Mouse (Mus musculus): ENCODE data around the gene 4933425L06Rik. TPM values are rescaled to one million over a fixed set of nuclear protein-coding genes. Genes with fewer than 3 reads are reported as not detected.
A peak's percentile ranks its signal among the peaks of the same experiment; 100 is the strongest.

Gene 4933425L06Rik
- not detected in 2 replicates for polyA plus RNA-seq (2014; fragmentation: Nextera tagmentation; extraction: Ambion mirVana)

GRCm38 (mm10) chr13:105081862-105082261 is at the start of gene 4933425L06Rik:
Gene 4933425L06Rik (plus strand): TSS chr13:105082122.
- no peak within 1 kb of the TSS for H3K4me3 ChIP-seq (ENCODE audit: low read depth, low read length)
- no peak for DNase-seq (ENCODE audit: low spot score)
- WGBS: 87% methylated on average over 10 of the region's 10 CpGs
- ATAC-seq: no peak
- H3K4me1 ChIP-seq (ENCODE audit: control insufficient read depth, insufficient read depth, low read length): no peaks in the 10 kb centered on the region
- H3K9ac ChIP-seq (ENCODE audit: low read length): no peak within 1 kb of the TSS
- no peak within 1 kb of the TSS for H3K4me2 ChIP-seq (ENCODE audit: low read length)
- H3K27ac ChIP-seq (ENCODE audit: low read depth, low read length): no peak within 1 kb of the TSS
- H3K36me3 ChIP-seq (ENCODE audit: control insufficient read depth, insufficient read depth, low read length): no peaks in the 10 kb centered on the region
- no peaks in the 10 kb centered on the region for H3K9me3 ChIP-seq (replicated peaks; ENCODE audit: control insufficient read depth, low read length)
- H3K27me3 ChIP-seq (replicated peaks; ENCODE audit: control insufficient read depth, insufficient read depth, low read length): no peaks in the 10 kb centered on the region

- H3K27me3 ChIP-seq (replicated peaks; ENCODE audit: control insufficient read depth, insufficient read depth, low read length): no peaks in the 10 kb centered on the region
- no peak overlapping the region for H3K4me3 ChIP-seq (ENCODE audit: low read depth, low read length)
- 87% methylated on average over 12 of the region's 12 CpGs for WGBS
- DNase-seq (ENCODE audit: low spot score) (no peak), ATAC-seq (no peak)
- no peak overlapping the region for H3K9ac ChIP-seq (ENCODE audit: low read length)
- no peaks in the 10 kb centered on the region for H3K9me3 ChIP-seq (replicated peaks; ENCODE audit: control insufficient read depth, low read length)
- no peaks in the 10 kb centered on the region for H3K36me3 ChIP-seq (ENCODE audit: control insufficient read depth, insufficient read depth, low read length)
- no peaks in the 10 kb centered on the region for H3K4me1 ChIP-seq (ENCODE audit: control insufficient read depth, insufficient read depth, low read length)
- no peak overlapping the region for H3K4me2 ChIP-seq (ENCODE audit: low read length)
- no peak overlapping the region for H3K27ac ChIP-seq (ENCODE audit: low read depth, low read length)
Observed at GRCm38 (mm10) chr13:105037816-105038215, 44.1 kb upstream of the 4933425L06Rik start.

- ATAC-seq: no peak
- Histone ChIP-seq H3K27ac (ENCODE audit: low read depth, low read length) (no peak overlapping the region), H3K27me3 (replicated peaks; ENCODE audit: control insufficient read depth, insufficient read depth, low read length) (no peaks in the 10 kb centered on the region), H3K9me3 (replicated peaks; ENCODE audit: control insufficient read depth, low read length) (no peaks in the 10 kb centered on the region), H3K4me3 (ENCODE audit: low read depth, low read length) (no peak overlapping the region), H3K4me2 (ENCODE audit: low read length) (no peak overlapping the region), H3K9ac (ENCODE audit: low read length) (no peak overlapping the region), H3K36me3 (ENCODE audit: control insufficient read depth, insufficient read depth, low read length) (no peaks in the 10 kb centered on the region), H3K4me1 (ENCODE audit: control insufficient read depth, insufficient read depth, low read length) (no peaks in the 10 kb centered on the region)
- WGBS: 73% methylated on average over 5 of the region's 5 CpGs
- DNase-seq (ENCODE audit: low spot score): no peak
Observed at GRCm38 (mm10) chr13:105038334-105038733, 43.6 kb upstream of the 4933425L06Rik start.

GRCm38 (mm10) chr13:105043882-105044281 is 38.0 kb upstream of the 4933425L06Rik start:
- Histone ChIP-seq H3K4me1 (ENCODE audit: control insufficient read depth, insufficient read depth, low read length) (no peaks in the 10 kb centered on the region; the same call in 1 of the 2 replicates), H3K36me3 (ENCODE audit: control insufficient read depth, insufficient read depth, low read length) (no peaks in the 10 kb centered on the region), H3K4me2 (ENCODE audit: low read length) (no peak overlapping the region), H3K27ac (ENCODE audit: low read depth, low read length) (no peak overlapping the region), H3K4me3 (ENCODE audit: low read depth, low read length) (no peak overlapping the region), H3K9ac (ENCODE audit: low read length) (no peak overlapping the region), H3K9me3 (replicated peaks; ENCODE audit: control insufficient read depth, low read length) (no peaks in the 10 kb centered on the region), H3K27me3 (replicated peaks; ENCODE audit: control insufficient read depth, insufficient read depth, low read length) (no peaks in the 10 kb centered on the region)
- DNase-seq (ENCODE audit: low spot score) (no peak), ATAC-seq (no peak)
- WGBS: 37% methylated on average over 3 of the region's 3 CpGs

GRCm38 (mm10) chr13:105047377-105047776 is 34.5 kb upstream of the 4933425L06Rik start:
- Histone ChIP-seq H3K27me3 (replicated peaks; ENCODE audit: control insufficient read depth, insufficient read depth, low read length) (no peaks in the 10 kb centered on the region), H3K4me2 (ENCODE audit: low read length) (no peak overlapping the region), H3K4me3 (ENCODE audit: low read depth, low read length) (no peak overlapping the region), H3K27ac (ENCODE audit: low read depth, low read length) (no peak overlapping the region), H3K4me1 (ENCODE audit: control insufficient read depth, insufficient read depth, low read length) (no peaks in the 10 kb centered on the region; the same call in 1 of the 2 replicates), H3K9me3 (replicated peaks; ENCODE audit: control insufficient read depth, low read length) (no peaks in the 10 kb centered on the region), H3K9ac (ENCODE audit: low read length) (no peak overlapping the region), H3K36me3 (ENCODE audit: control insufficient read depth, insufficient read depth, low read length) (no peaks in the 10 kb centered on the region)
- DNase-seq (ENCODE audit: low spot score): no peak
- ATAC-seq: peak; percentile 44; the same call in 1 of the 2 replicates
- WGBS: 71% methylated on average over 9 of the region's 9 CpGs

GRCm38 (mm10) chr13:105048662-105049061 is 33.3 kb upstream of the 4933425L06Rik start:
- Histone ChIP-seq H3K36me3 (ENCODE audit: control insufficient read depth, insufficient read depth, low read length) (no peaks in the 10 kb centered on the region), H3K4me2 (ENCODE audit: low read length) (no peak overlapping the region), H3K4me3 (ENCODE audit: low read depth, low read length) (no peak overlapping the region), H3K9ac (ENCODE audit: low read length) (no peak overlapping the region), H3K9me3 (replicated peaks; ENCODE audit: control insufficient read depth, low read length) (no peaks in the 10 kb centered on the region), H3K27ac (ENCODE audit: low read depth, low read length) (no peak overlapping the region), H3K4me1 (ENCODE audit: control insufficient read depth, insufficient read depth, low read length) (peaks cover 9% of the 10 kb centered on the region), H3K27me3 (replicated peaks; ENCODE audit: control insufficient read depth, insufficient read depth, low read length) (no peaks in the 10 kb centered on the region)
- ATAC-seq (no peak), DNase-seq (ENCODE audit: low spot score) (no peak)
- WGBS: 77% methylated on average over 8 of the region's 8 CpGs

GRCm38 (mm10) chr13:105051432-105051831 is 30.5 kb upstream of the 4933425L06Rik start:
- no peak overlapping the region for H3K27ac ChIP-seq (ENCODE audit: low read depth, low read length)
- H3K9ac ChIP-seq (ENCODE audit: low read length): no peak overlapping the region
- no peaks in the 10 kb centered on the region for H3K9me3 ChIP-seq (replicated peaks; ENCODE audit: control insufficient read depth, low read length)
- no peak overlapping the region for H3K4me3 ChIP-seq (ENCODE audit: low read depth, low read length)
- no peaks in the 10 kb centered on the region for H3K36me3 ChIP-seq (ENCODE audit: control insufficient read depth, insufficient read depth, low read length)
- peaks cover 9% of the 10 kb centered on the region for H3K4me1 ChIP-seq (ENCODE audit: control insufficient read depth, insufficient read depth, low read length)
- DNase-seq (ENCODE audit: low spot score): no peak
- ATAC-seq: no peak
- H3K4me2 ChIP-seq (ENCODE audit: low read length): no peak overlapping the region
- no peaks in the 10 kb centered on the region for H3K27me3 ChIP-seq (replicated peaks; ENCODE audit: control insufficient read depth, insufficient read depth, low read length)
- 51% methylated on average over 6 of the region's 6 CpGs for WGBS

- Histone ChIP-seq H3K4me2 (ENCODE audit: low read length) (peak overlapping the region; percentile 91), H3K9ac (ENCODE audit: low read length) (peak overlapping the region; percentile 77), H3K9me3 (replicated peaks; ENCODE audit: control insufficient read depth, low read length) (no peaks in the 10 kb centered on the region), H3K27ac (ENCODE audit: low read depth, low read length) (peak overlapping the region; percentile 84; the same call in 1 of the 2 replicates), H3K36me3 (ENCODE audit: control insufficient read depth, insufficient read depth, low read length) (no peaks in the 10 kb centered on the region), H3K27me3 (replicated peaks; ENCODE audit: control insufficient read depth, insufficient read depth, low read length) (no peaks in the 10 kb centered on the region), H3K4me1 (ENCODE audit: control insufficient read depth, insufficient read depth, low read length) (peaks cover 9% of the 10 kb centered on the region), H3K4me3 (ENCODE audit: low read depth, low read length) (peak overlapping the region; percentile 68)
- 2% methylated on average over 12 of the region's 12 CpGs for WGBS
- DNase-seq (ENCODE audit: low spot score): no peak
- peak; percentile 7 for ATAC-seq
Observed at GRCm38 (mm10) chr13:105053618-105054017, 28.3 kb upstream of the 4933425L06Rik start.

- ATAC-seq: peak; percentile 92
- under 1% methylated on average over 75 of the region's 75 CpGs for WGBS
Observed at GRCm38 (mm10) chr13:105054181-105054940, 27.6 kb upstream of the 4933425L06Rik start, which contains the start of gene Rgs7bp. Gene Rgs7bp (minus strand): TSS chr13:105054930.

More at GRCm38 (mm10) chr13:105054181-105054940, 27.6 kb upstream of the 4933425L06Rik start, which contains the start of gene Rgs7bp:
- H3K27ac ChIP-seq (ENCODE audit: low read depth, low read length): peak within 1 kb of the TSS; percentile 84
- H3K9ac ChIP-seq (ENCODE audit: low read length): peak within 1 kb of the TSS; percentile 77
- H3K4me1 ChIP-seq (ENCODE audit: control insufficient read depth, insufficient read depth, low read length): peaks cover 9% of the 10 kb centered on the region
- peak; percentile 85 for DNase-seq (ENCODE audit: low spot score)
- H3K9me3 ChIP-seq (replicated peaks; ENCODE audit: control insufficient read depth, low read length): no peaks in the 10 kb centered on the region
- no peaks in the 10 kb centered on the region for H3K36me3 ChIP-seq (ENCODE audit: control insufficient read depth, insufficient read depth, low read length)
- H3K27me3 ChIP-seq (replicated peaks; ENCODE audit: control insufficient read depth, insufficient read depth, low read length): no peaks in the 10 kb centered on the region
- H3K4me3 ChIP-seq (ENCODE audit: low read depth, low read length): peak within 1 kb of the TSS; percentile 68
- peak within 1 kb of the TSS; percentile 91 for H3K4me2 ChIP-seq (ENCODE audit: low read length)
